Mouse (Mus musculus): ENCODE measurements at regions not wholly inside any gene's neighbourhood (a gene's known extent, or its start where the extent isn't known, plus 50 kb on each side); places are given as distances from the start of the nearest gene placed in this dataset.

- Histone ChIP-seq H3K9me3 (no peaks in the 10 kb centered on the region), H3K27me3 (peaks cover 3% of the 10 kb centered on the region; the same call in 1 of the 2 replicates), H3K4me1 (peaks cover 7% of the 10 kb centered on the region; the same call in 1 of the 2 replicates), H3K4me3 (no peak overlapping the region), H3K9ac (replicated peaks) (no peak overlapping the region), H3K36me3 (no peaks in the 10 kb centered on the region), H3K4me2 (replicated peaks) (no peak overlapping the region), H3K27ac (replicated peaks) (no peak overlapping the region)
- 47% methylated on average over 3 of the region's 3 CpGs for WGBS
- no peak for ATAC-seq (replicated peaks)
Measured at GRCm38 (mm10) chr3:42153372-42153771, 411.0 kb downstream of the D3Ertd751e start.

DNA sequence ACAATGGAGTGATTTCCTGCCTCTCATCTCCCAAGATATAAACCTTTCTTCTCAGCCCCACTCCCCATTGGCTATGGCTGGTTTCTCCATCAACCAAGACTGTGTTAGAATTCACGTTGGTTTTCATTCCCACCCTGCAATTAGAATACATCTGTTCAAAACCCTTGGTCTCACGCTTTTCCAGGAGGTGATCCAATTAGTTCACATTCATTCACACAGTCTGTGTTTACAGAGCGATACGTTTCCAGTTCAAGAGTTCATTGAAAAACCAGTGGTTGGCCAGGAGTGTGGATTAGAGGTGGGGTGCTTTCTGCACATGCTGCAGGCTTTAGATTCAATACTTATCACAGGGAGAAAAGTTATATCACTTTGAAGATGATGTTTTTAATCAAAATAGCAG, 412.5 kb downstream of the D3Ertd751e start:
- H3K9me3 ChIP-seq = no peaks in the 10 kb centered on the region
- ATAC-seq (replicated peaks) = peak; percentile 58; the same call in 1 of the 2 replicates
- H3K36me3 ChIP-seq = no peaks in the 10 kb centered on the region
- no peak overlapping the region for H3K9ac ChIP-seq (replicated peaks)
- WGBS = 2% methylated on average over 4 of the region's 4 CpGs
- no peak overlapping the region for H3K4me2 ChIP-seq (replicated peaks)
- no peak overlapping the region for H3K4me3 ChIP-seq
- H3K27me3 ChIP-seq = peaks cover 3% of the 10 kb centered on the region; the same call in 1 of the 2 replicates
- H3K4me1 ChIP-seq = peaks cover 7% of the 10 kb centered on the region; the same call in 1 of the 2 replicates
- no peak overlapping the region for H3K27ac ChIP-seq (replicated peaks)

DNA sequence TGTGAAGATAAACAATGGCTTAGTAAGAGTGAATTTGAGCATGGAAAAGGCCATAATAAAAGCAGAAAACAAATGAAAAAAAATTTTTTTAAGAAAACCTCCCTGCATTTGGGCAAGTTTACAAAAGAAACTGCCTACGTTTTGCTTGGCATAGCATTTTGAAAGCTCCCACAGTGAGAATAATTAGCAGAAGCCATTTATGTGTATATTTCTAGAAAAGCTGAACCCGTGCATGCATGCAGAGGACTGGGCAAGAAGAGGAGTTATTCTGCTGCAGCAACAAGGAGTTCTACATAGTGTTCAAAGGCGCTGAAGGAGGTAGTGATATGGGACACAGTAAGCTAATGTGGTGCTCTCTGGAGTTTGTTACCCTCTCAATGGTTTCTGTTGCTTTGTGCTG, 421.3 kb downstream of the D3Ertd751e start:
- Histone ChIP-seq H3K4me1 (0 out of 2 replicates have a peak, but pooled peaks cover 2% of the 10 kb centered on the region), H3K4me2 (replicated peaks) (no peak overlapping the region), H3K9me3 (no peaks in the 10 kb centered on the region), H3K36me3 (no peaks in the 10 kb centered on the region), H3K9ac (replicated peaks) (no peak overlapping the region), H3K27me3 (no peaks in the 10 kb centered on the region), H3K27ac (replicated peaks) (no peak overlapping the region), H3K4me3 (no peak overlapping the region)
- ATAC-seq (replicated peaks) = 0 out of 2 replicates have a peak, but pooled peaks have one; percentile 48
- 29% methylated on average over 3 of the region's 3 CpGs for WGBS

- no peaks in the 10 kb centered on the region for H3K9me3 ChIP-seq
- no peak for ATAC-seq (replicated peaks)
- H3K4me2 ChIP-seq (replicated peaks) = no peak overlapping the region
- H3K4me1 ChIP-seq = no peaks in the 10 kb centered on the region
- H3K36me3 ChIP-seq = no peaks in the 10 kb centered on the region
- H3K27me3 ChIP-seq = no peaks in the 10 kb centered on the region
- H3K4me3 ChIP-seq = no peak overlapping the region
- no peak overlapping the region for H3K27ac ChIP-seq (replicated peaks)
- WGBS = 70% methylated on average over 1 of the region's 1 CpGs
- H3K9ac ChIP-seq (replicated peaks) = no peak overlapping the region
Measured at GRCm38 (mm10) chr3:42199206-42199605, 456.8 kb downstream of the D3Ertd751e start.

GRCm38 (mm10) chr3:42201373-42201772, 459.0 kb downstream of the D3Ertd751e start:
- Histone ChIP-seq H3K4me1 (no peaks in the 10 kb centered on the region), H3K9me3 (no peaks in the 10 kb centered on the region), H3K9ac (replicated peaks) (no peak overlapping the region), H3K36me3 (no peaks in the 10 kb centered on the region), H3K4me2 (replicated peaks) (no peak overlapping the region), H3K27me3 (no peaks in the 10 kb centered on the region), H3K4me3 (no peak overlapping the region), H3K27ac (replicated peaks) (no peak overlapping the region)
- ATAC-seq (replicated peaks) = no peak
- 94% methylated on average over 6 of the region's 6 CpGs for WGBS

- whole genome bisulfite sequencing = 69% methylated on average over 4 of the region's 4 CpGs
- ATAC-seq (replicated peaks) = peak; percentile 83
- H3K9ac ChIP-seq (replicated peaks) = no peak overlapping the region
Measured at GRCm38 (mm10) chr3:42205640-42206039, 463.2 kb downstream of the D3Ertd751e start.

GRCm38 (mm10) chr3:42211420-42211819, 469.0 kb downstream of the D3Ertd751e start:
- Histone ChIP-seq H3K9ac (replicated peaks) (no peak overlapping the region), H3K9me3 (no peaks in the 10 kb centered on the region), H3K36me3 (no peaks in the 10 kb centered on the region), H3K27me3 (no peaks in the 10 kb centered on the region), H3K4me2 (replicated peaks) (no peak overlapping the region), H3K27ac (replicated peaks) (no peak overlapping the region), H3K4me3 (no peak overlapping the region), H3K4me1 (peaks cover 9% of the 10 kb centered on the region; the same call in 1 of the 2 replicates)
- WGBS = 84% methylated on average over 3 of the region's 3 CpGs
- no peak for ATAC-seq (replicated peaks)

More at GRCm38 (mm10) chr3:42205640-42206039, 463.2 kb downstream of the D3Ertd751e start:
- H3K27ac ChIP-seq (replicated peaks) = no peak overlapping the region
- H3K27me3 ChIP-seq = no peaks in the 10 kb centered on the region
- H3K4me3 ChIP-seq = no peak overlapping the region
- H3K4me1 ChIP-seq = no peaks in the 10 kb centered on the region
- no peak overlapping the region for H3K4me2 ChIP-seq (replicated peaks)
- H3K9me3 ChIP-seq = no peaks in the 10 kb centered on the region
- no peaks in the 10 kb centered on the region for H3K36me3 ChIP-seq

DNA sequence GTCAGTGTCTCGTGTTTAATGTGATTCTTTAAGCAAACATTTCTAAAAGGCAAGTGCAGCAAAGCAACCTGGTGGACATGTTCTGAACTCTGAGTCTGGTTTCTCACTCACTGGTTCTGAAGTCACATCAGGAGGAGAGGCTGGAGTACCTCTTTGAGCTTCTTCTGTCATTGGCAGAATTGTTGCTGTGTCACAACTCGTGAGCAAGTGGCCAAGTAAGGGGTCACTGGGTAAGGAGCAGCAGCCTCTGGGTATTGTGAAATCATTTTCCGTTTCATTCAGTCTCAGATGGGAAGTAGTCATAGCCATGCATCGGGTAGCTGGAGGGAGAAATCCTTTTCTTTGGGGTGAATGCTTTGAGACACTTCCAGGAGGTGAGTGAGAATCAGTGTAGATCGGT, 470.0 kb downstream of the D3Ertd751e start:
- peaks cover 9% of the 10 kb centered on the region; the same call in 1 of the 2 replicates for H3K4me1 ChIP-seq
- no peak overlapping the region for H3K9ac ChIP-seq (replicated peaks)
- no peaks in the 10 kb centered on the region for H3K36me3 ChIP-seq
- no peak for ATAC-seq (replicated peaks)
- no peak overlapping the region for H3K27ac ChIP-seq (replicated peaks)
- no peaks in the 10 kb centered on the region for H3K9me3 ChIP-seq
- H3K27me3 ChIP-seq = no peaks in the 10 kb centered on the region
- no peak overlapping the region for H3K4me2 ChIP-seq (replicated peaks)
- 86% methylated on average over 5 of the region's 5 CpGs for WGBS
- H3K4me3 ChIP-seq = no peak overlapping the region

DNA sequence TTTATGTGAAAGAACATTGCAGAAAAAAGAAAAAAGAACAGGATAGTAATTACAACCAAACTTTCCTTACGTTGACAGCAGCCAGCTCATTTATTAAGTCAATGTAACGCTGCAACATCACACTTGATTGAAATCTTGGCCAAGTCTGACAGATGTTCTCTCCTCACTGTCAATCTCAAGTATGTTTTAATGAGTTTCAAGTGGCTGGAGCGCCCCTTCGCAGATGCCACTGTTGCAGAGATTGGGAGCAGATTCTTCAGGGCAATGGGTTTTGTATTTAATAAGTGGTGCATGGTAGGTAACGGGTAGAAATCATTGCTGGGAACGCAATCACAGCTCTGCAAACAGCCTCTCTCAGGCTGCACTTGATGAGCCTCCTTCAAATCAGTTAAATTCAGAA, 470.8 kb downstream of the D3Ertd751e start:
- Histone ChIP-seq H3K4me3 (no peak overlapping the region), H3K4me1 (peaks cover 9% of the 10 kb centered on the region; the same call in 1 of the 2 replicates), H3K9me3 (no peaks in the 10 kb centered on the region), H3K27me3 (no peaks in the 10 kb centered on the region), H3K36me3 (no peaks in the 10 kb centered on the region), H3K4me2 (replicated peaks) (no peak overlapping the region), H3K27ac (replicated peaks) (no peak overlapping the region), H3K9ac (replicated peaks) (no peak overlapping the region)
- WGBS = 35% methylated on average over 6 of the region's 6 CpGs
- ATAC-seq (replicated peaks) = no peak

GRCm38 (mm10) chr3:42214624-42215276, 472.3 kb downstream of the D3Ertd751e start:
- Histone ChIP-seq H3K4me1 (peaks cover 9% of the 10 kb centered on the region; the same call in 1 of the 2 replicates), H3K27me3 (no peaks in the 10 kb centered on the region), H3K9ac (replicated peaks) (no peak overlapping the region), H3K36me3 (no peaks in the 10 kb centered on the region), H3K27ac (replicated peaks) (no peak overlapping the region), H3K4me3 (no peak overlapping the region), H3K9me3 (no peaks in the 10 kb centered on the region), H3K4me2 (replicated peaks) (no peak overlapping the region)
- WGBS = 35% methylated on average over 10 of the region's 10 CpGs
- ATAC-seq (replicated peaks) = peak; percentile 57; the same call in 1 of the 2 replicates

DNA sequence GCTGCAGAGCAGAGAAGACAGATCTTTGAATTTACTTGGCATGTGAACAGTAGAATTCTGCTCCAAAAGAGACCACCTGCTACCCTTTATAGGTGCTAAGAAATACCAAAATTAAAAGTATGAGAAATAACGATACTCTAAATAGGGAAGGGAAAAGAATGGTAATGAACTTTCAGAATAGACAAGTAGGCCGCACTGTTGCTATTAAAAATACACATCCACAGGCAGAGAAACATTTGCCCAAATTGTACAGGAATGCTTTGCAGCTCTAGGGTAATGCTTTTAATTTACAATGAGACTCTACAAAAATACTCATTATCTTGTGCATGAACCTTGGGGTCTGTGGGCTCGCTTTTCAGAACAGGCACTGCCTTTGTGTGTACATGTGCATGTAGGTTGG, 476.3 kb downstream of the D3Ertd751e start:
- 64% methylated on average over 3 of the region's 3 CpGs for WGBS
- peaks cover 6% of the 10 kb centered on the region; the same call in 1 of the 2 replicates for H3K4me1 ChIP-seq
- no peak overlapping the region for H3K9ac ChIP-seq (replicated peaks)
- H3K4me2 ChIP-seq (replicated peaks) = no peak overlapping the region
- H3K9me3 ChIP-seq = no peaks in the 10 kb centered on the region
- no peaks in the 10 kb centered on the region for H3K27me3 ChIP-seq
- no peaks in the 10 kb centered on the region for H3K36me3 ChIP-seq
- H3K4me3 ChIP-seq = no peak overlapping the region
- H3K27ac ChIP-seq (replicated peaks) = no peak overlapping the region
- no peak for ATAC-seq (replicated peaks)

DNA sequence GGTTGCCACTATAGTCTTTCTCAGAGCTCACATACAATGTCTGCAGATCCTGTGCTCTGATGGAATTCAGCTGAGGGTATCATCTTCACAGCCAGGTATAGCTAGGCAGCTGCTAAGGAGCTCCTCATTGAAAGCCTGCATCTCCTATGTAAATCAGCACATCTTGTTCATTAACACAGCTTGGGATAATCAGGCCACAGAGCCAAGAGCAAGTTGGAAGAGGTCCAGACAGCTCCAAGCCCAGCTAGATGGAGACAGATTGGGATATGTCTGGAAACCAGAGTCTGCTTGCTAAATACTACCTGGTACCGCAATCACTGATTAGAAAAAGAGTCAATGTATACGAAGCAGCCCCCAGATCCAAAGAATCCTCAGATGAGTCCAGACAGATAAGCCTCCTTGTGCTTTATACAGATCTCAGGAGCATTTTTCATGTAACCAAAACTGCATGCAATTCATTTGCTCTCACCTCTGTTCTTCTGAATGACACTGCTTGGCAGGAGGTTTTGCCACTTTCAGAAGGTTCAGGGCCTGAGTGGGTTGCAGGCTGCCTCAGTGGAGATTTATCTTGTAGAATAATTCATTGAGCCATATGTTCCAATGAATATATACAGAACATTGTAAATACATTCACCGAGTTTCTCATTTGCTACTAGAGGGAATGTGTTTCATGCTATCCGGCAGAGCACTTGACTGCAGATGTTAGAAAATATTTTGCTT, 485.4 kb downstream of the D3Ertd751e start:
- no peaks in the 10 kb centered on the region for H3K36me3 ChIP-seq
- peak; percentile 94 for ATAC-seq (replicated peaks)
- WGBS = 59% methylated on average over 4 of the region's 4 CpGs
- no peaks in the 10 kb centered on the region for H3K27me3 ChIP-seq
- no peak overlapping the region for H3K4me2 ChIP-seq (replicated peaks)
- H3K4me3 ChIP-seq = no peak overlapping the region
- no peaks in the 10 kb centered on the region for H3K9me3 ChIP-seq
- H3K4me1 ChIP-seq = peaks cover 15% of the 10 kb centered on the region
- no peak overlapping the region for H3K9ac ChIP-seq (replicated peaks)
- H3K27ac ChIP-seq (replicated peaks) = peak overlapping the region; percentile 64
